ENCODE assay signal across 8 mouse cellular contexts in genomic region chr9:108340258-108341138, GRCm38 (mm10). TPM values are rescaled to one million over a fixed set of nuclear protein-coding genes. Genes with fewer than 3 reads are reported as not detected.
DNase-seq lines count a peak whose midpoint lies in the region; ATAC-seq and TF ChIP-seq lines count a peak whose summit lies in the region.

No protein-coding gene starts in this region.

- TF ChIP-seq POLR2A in olfactory bulb, adult 2 months (IDR thresholded peaks at IDR 0.05; ENCODE audit: insufficient read depth, low read depth, low read length) = no peak

- peak overlapping the region; percentile 94 for H3K27ac ChIP-seq in layer of hippocampus, adult 2 months
- H3K27ac ChIP-seq in forebrain, embryonic 14.5 days (ENCODE audit: low read depth, low read length) = no peak overlapping the region
- H3K27ac ChIP-seq in lung, postnatal 0 days (ENCODE audit: low read length) = peak overlapping the region; percentile 98
- no peak overlapping the region for H3K27ac ChIP-seq in olfactory bulb, adult 2 months (ENCODE audit: insufficient read depth, low read depth, low read length)

- DNase-seq in layer of hippocampus, adult 2 months (ENCODE audit: low spot score in 2 of 2) = peak in 1 of 2 experiments; percentile 10
- no peak for DNase-seq in layer of hippocampus, postnatal 36 days
- DNase-seq in forebrain, embryonic 14.5 days (ENCODE audit: low spot score) = no peak
- peak; percentile 46 for DNase-seq in kidney, adult 18-20 months
- peak; percentile 83 for DNase-seq in lung, postnatal 0 days (ENCODE audit: low spot score)
- DNase-seq in Muller cell, postnatal 12 days (ENCODE audit: inconsistent ontology term) = no peak
- DNase-seq in left cerebral cortex, adult 18-20 months (ENCODE audit: low spot score in 2 of 2) = no peak

- H3K4me2 ChIP-seq in forebrain, embryonic 14.5 days (ENCODE audit: low read length) = peak overlapping the region; percentile 78
- peak overlapping the region; percentile 75 for H3K4me2 ChIP-seq in lung, postnatal 0 days (replicated peaks; ENCODE audit: low read depth, low read length)

- TF ChIP-seq CTCF in layer of hippocampus, adult 2 months (conservative IDR thresholded peaks at IDR 0.05) = no peak
- no peak for TF ChIP-seq CTCF in lung, postnatal 0 days (IDR thresholded peaks at IDR 0.05)
- TF ChIP-seq CTCF in olfactory bulb, adult 2 months (IDR thresholded peaks at IDR 0.05; ENCODE audit: insufficient read depth, low read depth, low read length) = no peak

- peaks cover 8% of the 10 kb centered on the region for H3K36me3 ChIP-seq in forebrain, embryonic 14.5 days (ENCODE audit: control insufficient read depth, insufficient read depth, low read length)
- H3K36me3 ChIP-seq in lung, postnatal 0 days (ENCODE audit: insufficient read depth, low read length) = peaks cover 2% of the 10 kb centered on the region

- ATAC-seq in forebrain, embryonic 14.5 days = no peak
- peak; percentile 25 for ATAC-seq in lung, postnatal 0 days

- peak overlapping the region; percentile 63 for H3K4me3 ChIP-seq in layer of hippocampus, adult 2 months
- H3K4me3 ChIP-seq in forebrain, embryonic 14.5 days (ENCODE audit: low read depth, low read length) = peak overlapping the region; percentile 65
- peak overlapping the region; percentile 62 for H3K4me3 ChIP-seq in lung, postnatal 0 days (ENCODE audit: low read depth, low read length)
- peak overlapping the region; percentile 68 for H3K4me3 ChIP-seq in olfactory bulb, adult 2 months (ENCODE audit: insufficient read depth, low read depth, low read length)

- H3K9ac ChIP-seq in forebrain, embryonic 14.5 days (ENCODE audit: low read length) = peak overlapping the region; percentile 91
- H3K9ac ChIP-seq in lung, postnatal 0 days (replicated peaks; ENCODE audit: low read depth) = peak overlapping the region; percentile 72; the same call in 1 of the 2 replicates

- 69% methylated on average over 10 of the region's 10 CpGs for WGBS in forebrain, embryonic 14.5 days
- 35% methylated on average over 10 of the region's 10 CpGs for WGBS in lung, postnatal 0 days
- WGBS in olfactory bulb, adult 2 months = 65% methylated on average over 10 of the region's 10 CpGs

- no peaks in the 10 kb centered on the region for H3K9me3 ChIP-seq in forebrain, embryonic 14.5 days (replicated peaks; ENCODE audit: control insufficient read depth, low read length)
- H3K9me3 ChIP-seq in lung, postnatal 0 days (ENCODE audit: low read length) = no peaks in the 10 kb centered on the region

- TF ChIP-seq EP300 in lung, postnatal 0 days (IDR thresholded peaks at IDR 0.05) = peak; percentile 73

- H3K4me1 ChIP-seq in forebrain, embryonic 14.5 days (ENCODE audit: control insufficient read depth, insufficient read depth, low read length) = peaks cover 6% of the 10 kb centered on the region; the same call in 1 of the 2 replicates
- peaks cover 17% of the 10 kb centered on the region; the same call in 1 of the 2 replicates for H3K4me1 ChIP-seq in lung, postnatal 0 days (ENCODE audit: insufficient read depth, low read depth, low read length)
- H3K4me1 ChIP-seq in olfactory bulb, adult 2 months (ENCODE audit: control insufficient read depth, insufficient read depth, low read length) = peaks cover 14% of the 10 kb centered on the region

- H3K27me3 ChIP-seq in forebrain, embryonic 14.5 days (replicated peaks; ENCODE audit: control insufficient read depth, insufficient read depth, low read length) = no peaks in the 10 kb centered on the region
- H3K27me3 ChIP-seq in lung, postnatal 0 days (replicated peaks; ENCODE audit: insufficient read depth, low read length) = no peaks in the 10 kb centered on the region

RNA-seq across cellular contexts. Expression of gene Gpx1, which starts 1.8 kb away (rescaled TPM):
- 10 to 100 TPM; 62.2 to 64.1 TPM for total RNA-seq in layer of hippocampus, adult 2 months (2021)
- total RNA-seq in layer of hippocampus, postnatal 36 days (2021) = 10 to 100 TPM; 61.2 to 62.8 TPM
- polyA plus RNA-seq in forebrain, embryonic 14.5 days (2014; fragmentation: Nextera tagmentation; extraction: Ambion mirVana) = 455 and 521 TPM in 2 replicates
- 1,509 and 1,541 TPM in 2 replicates for polyA plus RNA-seq in lung, postnatal 0 days (2015; fragmentation: Nextera tagmentation; extraction: Ambion mirVana)
- polyA plus RNA-seq in olfactory bulb, adult 2 months (2012; ENCODE audit: insufficient read depth, insufficient read length, low replicate concordance, missing spikeins) = not detected in 2 replicates
- 100 to 1,000 TPM in 1 of 2 experiments, 10 to 100 TPM in 1; 99.8 to 110 TPM for total RNA-seq in left cerebral cortex, adult 18-20 months (2021)

RNA-seq across cellular contexts. Expression of gene Usp4, which starts 7.2 kb away (rescaled TPM):
- 100 to 1,000 TPM; 106 to 112 TPM for total RNA-seq in layer of hippocampus, adult 2 months (2021)
- 100 to 1,000 TPM; 107 to 110 TPM for total RNA-seq in layer of hippocampus, postnatal 36 days (2021)
- 136 and 141 TPM in 2 replicates for polyA plus RNA-seq in forebrain, embryonic 14.5 days (2014; fragmentation: Nextera tagmentation; extraction: Ambion mirVana)
- 61.4 and 66.4 TPM in 2 replicates for polyA plus RNA-seq in lung, postnatal 0 days (2015; fragmentation: Nextera tagmentation; extraction: Ambion mirVana)
- polyA plus RNA-seq in olfactory bulb, adult 2 months (2012; ENCODE audit: insufficient read depth, insufficient read length, low replicate concordance, missing spikeins) = not detected in 2 replicates
- 100 to 1,000 TPM; 123 to 125 TPM for total RNA-seq in left cerebral cortex, adult 18-20 months (2021)

RNA-seq across cellular contexts. Expression of gene Tcta, which starts 34.5 kb away (rescaled TPM):
- total RNA-seq in layer of hippocampus, adult 2 months (2021) = 10 to 100 TPM; 35.4 to 36.0 TPM
- total RNA-seq in layer of hippocampus, postnatal 36 days (2021) = 10 to 100 TPM; 29.1 to 30.0 TPM
- 38.9 and 50.8 TPM in 2 replicates for polyA plus RNA-seq in forebrain, embryonic 14.5 days (2014; fragmentation: Nextera tagmentation; extraction: Ambion mirVana)
- 92.9 and 93.1 TPM in 2 replicates for polyA plus RNA-seq in lung, postnatal 0 days (2015; fragmentation: Nextera tagmentation; extraction: Ambion mirVana)
- polyA plus RNA-seq in olfactory bulb, adult 2 months (2012; ENCODE audit: insufficient read depth, insufficient read length, low replicate concordance, missing spikeins) = not detected in 2 replicates
- total RNA-seq in left cerebral cortex, adult 18-20 months (2021) = 10 to 100 TPM; 30.3 to 32.0 TPM

RNA-seq across cellular contexts. Expression of gene Rhoa, which starts 34.6 kb away (rescaled TPM):
- total RNA-seq in layer of hippocampus, adult 2 months (2021) = 100 to 1,000 TPM; 155 to 163 TPM
- total RNA-seq in layer of hippocampus, postnatal 36 days (2021) = 100 to 1,000 TPM; 169 to 173 TPM
- 276 and 307 TPM in 2 replicates for polyA plus RNA-seq in forebrain, embryonic 14.5 days (2014; fragmentation: Nextera tagmentation; extraction: Ambion mirVana)
- polyA plus RNA-seq in lung, postnatal 0 days (2015; fragmentation: Nextera tagmentation; extraction: Ambion mirVana) = 582 and 634 TPM in 2 replicates
- 187 and 421 TPM in 2 replicates for polyA plus RNA-seq in olfactory bulb, adult 2 months (2012; ENCODE audit: insufficient read depth, insufficient read length, low replicate concordance, missing spikeins)
- total RNA-seq in left cerebral cortex, adult 18-20 months (2021) = 100 to 1,000 TPM; 159 to 170 TPM

RNA-seq across cellular contexts. Expression of gene Amt, which starts 43.8 kb away (rescaled TPM):
- 10 to 100 TPM; 32.9 to 34.4 TPM for total RNA-seq in layer of hippocampus, adult 2 months (2021)
- 10 to 100 TPM; 34.9 to 36.2 TPM for total RNA-seq in layer of hippocampus, postnatal 36 days (2021)
- polyA plus RNA-seq in forebrain, embryonic 14.5 days (2014; fragmentation: Nextera tagmentation; extraction: Ambion mirVana) = 13.2 and 13.4 TPM in 2 replicates
- 9.2 and 9.8 TPM in 2 replicates for polyA plus RNA-seq in lung, postnatal 0 days (2015; fragmentation: Nextera tagmentation; extraction: Ambion mirVana)
- polyA plus RNA-seq in olfactory bulb, adult 2 months (2012; ENCODE audit: insufficient read depth, insufficient read length, low replicate concordance, missing spikeins) = not detected in 2 replicates
- total RNA-seq in left cerebral cortex, adult 18-20 months (2021) = 10 to 100 TPM; 29.8 to 32.8 TPM

Comparison
In these comparisons a context has a peak if more than half of its experiments do, and no peak if none do; other contexts are left out.
1. DNase-seq: peak in kidney, adult 18-20 months (single experiment) and lung, postnatal 0 days (single experiment); none in layer of hippocampus, postnatal 36 days (0 of 2), forebrain, embryonic 14.5 days (single experiment), Muller cell, postnatal 12 days (single experiment) and left cerebral cortex, adult 18-20 months (0 of 2).
2. H3K27ac ChIP-seq: peak in layer of hippocampus, adult 2 months (single experiment) and lung, postnatal 0 days (single experiment); none in forebrain, embryonic 14.5 days (single experiment) and olfactory bulb, adult 2 months (single experiment).
3. Peak in every context shown above with its lines, with median percentiles within 50 percentile points of each other: H3K4me3 ChIP-seq.